Mouse (Mus musculus): ENCODE measurements at regions not wholly inside any gene's neighbourhood (a gene's known extent, or its start where the extent isn't known, plus 50 kb on each side); places are given as distances from the start of the nearest gene placed in this dataset.

DNA sequence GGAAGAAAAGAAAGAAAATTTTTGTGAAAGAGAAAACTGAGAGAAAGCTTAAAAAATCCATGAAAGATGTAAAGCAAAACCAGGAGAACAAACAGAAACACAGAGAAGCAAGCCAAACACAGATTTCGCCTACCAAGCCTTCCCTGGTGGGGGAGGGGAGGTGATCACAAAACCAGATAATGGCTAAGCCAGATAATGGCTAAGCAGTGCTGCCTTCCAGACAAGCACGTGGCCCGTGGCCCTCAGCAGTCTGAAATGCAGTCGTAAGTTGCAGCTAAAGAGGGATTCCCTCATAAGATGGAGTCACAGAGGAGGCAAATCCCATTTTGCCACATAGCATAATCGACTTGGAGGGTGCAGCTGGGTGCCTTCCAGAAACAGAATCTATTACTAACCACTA is 179.0 kb upstream of the Car8 start:
- Histone ChIP-seq H3K27me3 (no peaks in the 10 kb centered on the region), H3K4me2 (replicated peaks) (no peak overlapping the region), H3K36me3 (no peaks in the 10 kb centered on the region), H3K27ac (replicated peaks) (no peak overlapping the region), H3K9ac (replicated peaks) (no peak overlapping the region), H3K9me3 (no peaks in the 10 kb centered on the region), H3K4me1 (0 out of 2 replicates have a peak, but pooled peaks cover 3% of the 10 kb centered on the region), H3K4me3 (no peak overlapping the region)
- 30% methylated on average over 5 of the region's 5 CpGs for WGBS
- ATAC-seq (replicated peaks), result no peak

DNA sequence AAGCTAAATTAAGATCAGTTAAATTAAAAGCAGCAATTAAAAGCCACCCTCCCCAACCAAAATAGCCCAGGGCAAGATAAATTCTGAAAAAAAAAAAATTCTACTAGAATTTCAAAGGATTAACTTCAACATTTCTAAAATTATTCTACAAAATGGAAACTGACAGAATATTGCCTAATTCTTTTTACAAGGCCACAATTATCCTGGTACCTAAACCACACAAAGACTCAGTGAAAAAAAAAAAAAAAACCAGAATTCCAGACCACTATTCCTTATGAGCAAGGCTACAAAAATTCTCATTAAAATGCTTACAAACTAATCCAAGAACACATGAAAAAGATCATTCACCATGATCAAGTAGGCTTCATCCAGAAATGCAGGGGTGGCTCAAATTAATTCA is 174.5 kb upstream of the Car8 start:
- H3K9ac ChIP-seq (replicated peaks), result no peak overlapping the region
- H3K4me1 ChIP-seq, result no peaks in the 10 kb centered on the region
- no peak overlapping the region for H3K4me2 ChIP-seq (replicated peaks)
- H3K27me3 ChIP-seq, result no peaks in the 10 kb centered on the region
- H3K27ac ChIP-seq (replicated peaks), result no peak overlapping the region
- no peak overlapping the region for H3K4me3 ChIP-seq
- no peak for ATAC-seq (replicated peaks)
- H3K36me3 ChIP-seq, result no peaks in the 10 kb centered on the region
- H3K9me3 ChIP-seq, result no peaks in the 10 kb centered on the region

- H3K9me3 ChIP-seq, result no peaks in the 10 kb centered on the region
- H3K36me3 ChIP-seq, result no peaks in the 10 kb centered on the region
- no peak overlapping the region for H3K27ac ChIP-seq (replicated peaks)
- no peaks in the 10 kb centered on the region for H3K4me1 ChIP-seq
- WGBS, result 100% methylated on average over 2 of the region's 2 CpGs
- no peak overlapping the region for H3K9ac ChIP-seq (replicated peaks)
- no peak overlapping the region for H3K4me2 ChIP-seq (replicated peaks)
- no peak for ATAC-seq (replicated peaks)
- H3K27me3 ChIP-seq, result no peaks in the 10 kb centered on the region
- no peak overlapping the region for H3K4me3 ChIP-seq
Measured at GRCm38 (mm10) chr4:8400069-8400468, 161.2 kb upstream of the Car8 start.

DNA sequence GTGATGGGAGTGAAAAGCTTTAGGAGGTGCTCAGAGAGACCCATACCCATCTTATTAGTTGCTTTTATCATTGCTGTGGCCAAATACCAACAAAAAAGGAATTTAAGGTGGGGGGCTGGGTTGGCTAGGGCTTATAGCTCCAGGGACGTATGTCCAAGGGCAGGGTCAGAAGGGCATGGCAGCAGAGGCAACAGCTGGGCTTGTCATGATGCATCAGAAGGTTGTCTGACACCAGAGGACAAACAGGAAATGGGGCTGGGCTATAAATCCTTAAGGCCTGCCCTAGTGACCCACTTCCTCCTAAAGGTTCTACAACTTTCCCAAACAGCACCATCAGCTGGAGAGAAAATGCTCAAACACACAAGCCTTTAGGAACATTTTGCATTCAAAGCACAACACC is 160.6 kb upstream of the Car8 start:
- no peak overlapping the region for H3K4me3 ChIP-seq
- H3K9me3 ChIP-seq, result no peaks in the 10 kb centered on the region
- ATAC-seq (replicated peaks), result no peak
- no peak overlapping the region for H3K27ac ChIP-seq (replicated peaks)
- H3K36me3 ChIP-seq, result no peaks in the 10 kb centered on the region
- H3K27me3 ChIP-seq, result no peaks in the 10 kb centered on the region
- H3K9ac ChIP-seq (replicated peaks), result no peak overlapping the region
- 94% methylated on average over 1 of the region's 1 CpGs for WGBS
- H3K4me2 ChIP-seq (replicated peaks), result no peak overlapping the region
- no peaks in the 10 kb centered on the region for H3K4me1 ChIP-seq

GRCm38 (mm10) chr4:8398969-8399368 is 160.1 kb upstream of the Car8 start:
- H3K9me3 ChIP-seq, result no peaks in the 10 kb centered on the region
- WGBS, result 77% methylated on average over 4 of the region's 4 CpGs
- no peaks in the 10 kb centered on the region for H3K36me3 ChIP-seq
- ATAC-seq (replicated peaks), result peak; percentile 58
- H3K27me3 ChIP-seq, result no peaks in the 10 kb centered on the region
- no peak overlapping the region for H3K4me3 ChIP-seq
- H3K4me2 ChIP-seq (replicated peaks), result no peak overlapping the region
- H3K27ac ChIP-seq (replicated peaks), result no peak overlapping the region
- H3K4me1 ChIP-seq, result no peaks in the 10 kb centered on the region
- H3K9ac ChIP-seq (replicated peaks), result no peak overlapping the region

- ATAC-seq (replicated peaks), result no peak
- no peaks in the 10 kb centered on the region for H3K36me3 ChIP-seq
- 93% methylated on average over 11 of the region's 11 CpGs for WGBS
Measured at GRCm38 (mm10) chr4:8383162-8383561, 144.3 kb upstream of the Car8 start.

GRCm38 (mm10) chr4:8382125-8382417 is 143.2 kb upstream of the Car8 start:
- peak; percentile 78 for ATAC-seq (replicated peaks)
- no peak overlapping the region for H3K27ac ChIP-seq (replicated peaks)

More at GRCm38 (mm10) chr4:8383162-8383561, 144.3 kb upstream of the Car8 start:
- H3K9me3 ChIP-seq, result no peaks in the 10 kb centered on the region
- no peak overlapping the region for H3K4me3 ChIP-seq
- no peak overlapping the region for H3K4me2 ChIP-seq (replicated peaks)
- no peak overlapping the region for H3K27ac ChIP-seq (replicated peaks)
- peaks cover 9% of the 10 kb centered on the region for H3K4me1 ChIP-seq
- no peak overlapping the region for H3K9ac ChIP-seq (replicated peaks)
- no peaks in the 10 kb centered on the region for H3K27me3 ChIP-seq

GRCm38 (mm10) chr4:8381408-8382124 is 142.7 kb upstream of the Car8 start:
- Histone ChIP-seq H3K4me2 (replicated peaks) (no peak overlapping the region), H3K27ac (replicated peaks) (peak overlapping the region; percentile 15; the same call in 1 of the 2 replicates), H3K27me3 (no peaks in the 10 kb centered on the region), H3K4me3 (no peak overlapping the region), H3K36me3 (no peaks in the 10 kb centered on the region), H3K9me3 (no peaks in the 10 kb centered on the region), H3K4me1 (peaks cover 9% of the 10 kb centered on the region), H3K9ac (replicated peaks) (no peak overlapping the region)
- WGBS, result 7% methylated on average over 13 of the region's 13 CpGs
- peak; percentile 82 for ATAC-seq (replicated peaks)

More at GRCm38 (mm10) chr4:8382125-8382417, 143.2 kb upstream of the Car8 start:
- Histone ChIP-seq H3K36me3 (no peaks in the 10 kb centered on the region), H3K9ac (replicated peaks) (no peak overlapping the region), H3K4me2 (replicated peaks) (no peak overlapping the region), H3K27me3 (no peaks in the 10 kb centered on the region), H3K4me3 (no peak overlapping the region), H3K9me3 (no peaks in the 10 kb centered on the region), H3K4me1 (peaks cover 9% of the 10 kb centered on the region)
- 30% methylated on average over 3 of the region's 3 CpGs for WGBS

DNA sequence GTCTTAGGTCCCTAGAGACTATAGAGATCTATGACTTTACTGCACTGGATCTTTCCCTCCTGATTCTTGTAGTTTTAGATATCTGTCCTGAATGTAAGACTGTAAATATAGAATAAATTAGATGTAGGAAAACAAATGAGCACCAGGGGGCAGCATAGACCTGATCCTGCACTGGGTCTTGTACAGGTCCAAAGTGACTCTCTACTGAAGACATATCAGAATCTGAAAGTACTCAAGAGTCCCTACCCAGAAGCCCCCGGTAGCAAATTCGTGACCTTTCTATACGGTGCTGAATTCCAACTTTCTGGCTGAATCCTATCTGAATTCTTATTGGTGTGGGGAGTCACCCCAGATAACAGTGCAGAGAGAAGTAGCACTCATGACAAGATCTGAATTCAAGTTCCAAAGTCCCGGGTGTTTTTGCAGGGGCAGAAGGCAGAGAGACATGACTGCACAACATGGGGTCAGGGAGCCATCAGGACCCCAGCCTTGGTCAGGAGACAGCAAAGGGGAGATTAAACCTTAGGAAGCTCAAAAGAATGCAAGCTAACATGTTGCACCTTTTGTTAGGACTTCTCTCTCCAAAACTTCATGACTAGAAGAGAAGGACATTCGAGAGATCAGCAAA is 142.0 kb upstream of the Car8 start:
- WGBS, result 49% methylated on average over 5 of the region's 5 CpGs
- no peaks in the 10 kb centered on the region for H3K36me3 ChIP-seq
- ATAC-seq (replicated peaks), result peak; percentile 81
- no peaks in the 10 kb centered on the region for H3K9me3 ChIP-seq
- no peaks in the 10 kb centered on the region for H3K27me3 ChIP-seq
- no peak overlapping the region for H3K4me2 ChIP-seq (replicated peaks)
- peaks cover 9% of the 10 kb centered on the region for H3K4me1 ChIP-seq
- no peak overlapping the region for H3K4me3 ChIP-seq
- no peak overlapping the region for H3K9ac ChIP-seq (replicated peaks)
- H3K27ac ChIP-seq (replicated peaks), result 0 out of 2 replicates have a peak overlapping the region, but pooled peaks have one; percentile 15

DNA sequence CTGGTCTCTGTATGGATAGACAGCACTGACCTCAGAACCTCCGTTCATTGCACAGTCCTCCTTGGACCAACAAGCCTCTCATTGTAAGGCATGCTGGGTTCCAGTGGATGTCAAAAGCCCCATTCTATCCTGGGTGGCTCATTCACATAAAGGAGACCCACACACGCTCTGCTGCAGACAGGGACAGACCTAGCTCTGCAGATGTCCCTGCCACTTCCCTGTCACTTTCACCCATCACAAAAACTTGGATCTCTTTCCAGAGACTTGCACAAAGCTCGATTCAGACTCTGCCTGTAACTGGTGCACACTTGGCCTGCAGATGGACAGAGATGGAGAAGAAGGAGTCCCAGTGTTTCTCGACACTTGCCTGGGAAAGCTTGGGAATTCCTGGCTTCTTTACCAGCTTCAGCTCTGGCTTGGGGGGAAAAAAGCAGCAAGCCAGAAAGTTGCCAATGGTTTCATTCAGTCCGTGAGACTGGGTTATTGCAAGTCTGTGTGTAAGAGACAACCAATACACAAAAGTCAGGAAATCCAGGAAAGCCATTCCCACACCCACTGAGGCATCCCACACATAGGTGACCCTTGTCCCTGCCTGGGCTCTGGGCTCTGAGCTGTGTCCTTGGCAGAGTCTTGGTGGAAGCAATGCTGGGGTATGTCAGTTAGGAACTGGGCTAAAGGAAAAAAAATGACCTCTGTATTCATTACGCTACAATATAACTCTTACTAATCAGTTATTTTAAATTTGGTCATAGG is 136.1 kb upstream of the Car8 start:
- no peaks in the 10 kb centered on the region for H3K36me3 ChIP-seq
- H3K9ac ChIP-seq (replicated peaks), result no peak overlapping the region
- no peaks in the 10 kb centered on the region for H3K27me3 ChIP-seq
- no peak overlapping the region for H3K27ac ChIP-seq (replicated peaks)
- 0 out of 2 replicates have a peak, but pooled peaks have one; percentile 27 for ATAC-seq (replicated peaks)
- no peak overlapping the region for H3K4me2 ChIP-seq (replicated peaks)
- H3K4me1 ChIP-seq, result no peaks in the 10 kb centered on the region
- no peak overlapping the region for H3K4me3 ChIP-seq
- no peaks in the 10 kb centered on the region for H3K9me3 ChIP-seq
- 70% methylated on average over 6 of the region's 6 CpGs for WGBS

GRCm38 (mm10) chr4:8374061-8374460 is 135.2 kb upstream of the Car8 start:
- WGBS, result 74% methylated on average over 3 of the region's 3 CpGs
- no peak overlapping the region for H3K4me3 ChIP-seq
- H3K9ac ChIP-seq (replicated peaks), result no peak overlapping the region
- no peaks in the 10 kb centered on the region for H3K27me3 ChIP-seq
- H3K36me3 ChIP-seq, result no peaks in the 10 kb centered on the region
- H3K4me1 ChIP-seq, result no peaks in the 10 kb centered on the region
- H3K27ac ChIP-seq (replicated peaks), result no peak overlapping the region
- no peaks in the 10 kb centered on the region for H3K9me3 ChIP-seq
- ATAC-seq (replicated peaks), result no peak
- no peak overlapping the region for H3K4me2 ChIP-seq (replicated peaks)

GRCm38 (mm10) chr4:8372069-8372468 is 133.2 kb upstream of the Car8 start:
- no peak overlapping the region for H3K4me3 ChIP-seq
- no peak overlapping the region for H3K9ac ChIP-seq (replicated peaks)
- 0 out of 2 replicates have a peak, but pooled peaks cover 2% of the 10 kb centered on the region for H3K4me1 ChIP-seq
- WGBS, result 61% methylated on average over 3 of the region's 3 CpGs
- no peaks in the 10 kb centered on the region for H3K9me3 ChIP-seq
- H3K4me2 ChIP-seq (replicated peaks), result no peak overlapping the region
- no peaks in the 10 kb centered on the region for H3K27me3 ChIP-seq
- no peak for ATAC-seq (replicated peaks)
- no peaks in the 10 kb centered on the region for H3K36me3 ChIP-seq
- no peak overlapping the region for H3K27ac ChIP-seq (replicated peaks)

Measured in forebrain, embryonic 15.5 days (tissue).